Mouse (Mus musculus) embryonic facial prominence, embryonic 15.5 days (tissue): Measurements from ENCODE around the gene Rspo1. TPM values are rescaled to one million over a fixed set of nuclear protein-coding genes. Genes with fewer than 3 reads are reported as not detected.

ENCODE experiments used
- ATAC-seq: fragments of 200-750 bp; cut with Nextera tagmentation; 2 replicates; pipeline ENCODE4 v1.8.0; 2017; ENCODE audit warnings: low read depth, moderate TSS enrichment; ENCODE audit not compliant: insufficient number of reproducible peaks, low FRiP score, low TSS enrichment
- H3K27ac ChIP-seq: fragments of 300-500 bp; sonication (generic); replicated peaks from 2 replicates; pipeline ENCODE4 v1.5.1; 2015; ENCODE audit warnings: mild to moderate bottlenecking, inconsistent platforms
- H3K27me3 ChIP-seq: fragments of 300-500 bp; sonication (generic); 2 replicates; pipeline ENCODE4 v1.6.1; 2015; ENCODE audit warnings: inconsistent platforms
- H3K36me3 ChIP-seq: fragments of 300-500 bp; sonication (generic); 2 replicates; pipeline ENCODE4 v1.6.1; 2015; ENCODE audit warnings: mild to moderate bottlenecking, inconsistent platforms
- H3K4me1 ChIP-seq: fragments of 300-500 bp; sonication (generic); 2 replicates; pipeline ENCODE4 v1.6.1; 2015; ENCODE audit warnings: inconsistent platforms
- H3K4me2 ChIP-seq: fragments of 300-500 bp; sonication (generic); replicated peaks from 2 replicates; pipeline ENCODE4 v1.6.1; 2015; ENCODE audit warnings: mild to moderate bottlenecking, inconsistent platforms
- H3K4me3 ChIP-seq: fragments of 300-500 bp; sonication (generic); replicated peaks from 2 replicates; pipeline ENCODE4 v1.5.1; 2015; ENCODE audit warnings: mild to moderate bottlenecking, inconsistent platforms
- H3K9ac ChIP-seq: fragments of 300-500 bp; sonication (generic); 2 replicates; pipeline ENCODE4 v1.6.1; 2015; ENCODE audit warnings: inconsistent platforms
- H3K9me3 ChIP-seq: fragments of 300-500 bp; sonication (generic); replicated peaks from 2 replicates; pipeline ENCODE4 v1.6.1; 2016; ENCODE audit warnings: inconsistent platforms
- WGBS: fragments of 180-500 bp; shearing (Covaris S2); methylation state at CpG from one replicate; pipeline ENCODE4 v1.1.7; 2015; 5-methylcytosine and 5-hydroxymethylcytosine counted together
- polyA plus RNA-seq: library from polyadenylated mRNA; unstranded; fragments of >200 nt; fragmentation: Nextera tagmentation; extraction: Ambion mirVana; gene quantifications from 2 replicates; pipeline ENCODE4 v1.2.1, GENCODE M21; 2015

The Rspo1 gene
- polyA plus RNA-seq, 1 experiment from 2014 or later, result 23.5 TPM

- Histone ChIP-seq H3K27ac (no peak overlapping the region), H3K4me2 (no peak overlapping the region), H3K4me3 (no peak overlapping the region), H3K9me3 (no peaks in the 10 kb centered on the region), H3K4me1 (no peaks in the 10 kb centered on the region), H3K9ac (no peak overlapping the region), H3K36me3 (no peaks in the 10 kb centered on the region), H3K27me3 (peaks cover 1% of the 10 kb centered on the region)
- ATAC-seq, result no peak
- 90% methylated on average over 3 of the region's 3 CpGs for WGBS
Measured at GRCm38 (mm10) chr4:124999548-124999947, 13.3 kb downstream of the Rspo1 start.

GRCm38 (mm10) chr4:125002978-125003377, 16.7 kb downstream of the Rspo1 start:
- H3K4me1 ChIP-seq, result peaks cover 8% of the 10 kb centered on the region
- H3K27ac ChIP-seq, result no peak overlapping the region
- peaks cover 35% of the 10 kb centered on the region for H3K27me3 ChIP-seq
- H3K4me2 ChIP-seq, result no peak overlapping the region
- no peak overlapping the region for H3K9ac ChIP-seq
- 71% methylated on average over 8 of the region's 8 CpGs for WGBS
- no peak for ATAC-seq
- H3K4me3 ChIP-seq, result no peak overlapping the region
- no peaks in the 10 kb centered on the region for H3K9me3 ChIP-seq
- H3K36me3 ChIP-seq, result no peaks in the 10 kb centered on the region

- no peak for ATAC-seq
- no peaks in the 10 kb centered on the region for H3K36me3 ChIP-seq
- no peak overlapping the region for H3K27ac ChIP-seq
- no peak overlapping the region for H3K4me2 ChIP-seq
- peaks cover 50% of the 10 kb centered on the region for H3K27me3 ChIP-seq
- whole genome bisulfite sequencing, result 57% methylated on average over 12 of the region's 12 CpGs
- H3K9me3 ChIP-seq, result no peaks in the 10 kb centered on the region
- peaks cover 11% of the 10 kb centered on the region for H3K4me1 ChIP-seq
- H3K4me3 ChIP-seq, result no peak overlapping the region
- H3K9ac ChIP-seq, result no peak overlapping the region
Measured at GRCm38 (mm10) chr4:125004886-125005285, 18.7 kb downstream of the Rspo1 start.

- Histone ChIP-seq H3K4me3 (no peak overlapping the region), H3K9me3 (no peaks in the 10 kb centered on the region), H3K36me3 (no peaks in the 10 kb centered on the region), H3K27ac (no peak overlapping the region), H3K9ac (no peak overlapping the region), H3K27me3 (peaks cover 55% of the 10 kb centered on the region), H3K4me2 (no peak overlapping the region), H3K4me1 (peaks cover 11% of the 10 kb centered on the region)
- WGBS, result 42% methylated on average over 15 of the region's 15 CpGs
- ATAC-seq, result no peak
Measured at GRCm38 (mm10) chr4:125007460-125007859, 21.2 kb downstream of the Rspo1 start.

GRCm38 (mm10) chr4:125008220-125008619, 22.0 kb downstream of the Rspo1 start:
- Histone ChIP-seq H3K9ac (no peak overlapping the region), H3K4me3 (no peak overlapping the region), H3K27me3 (peaks cover 61% of the 10 kb centered on the region), H3K36me3 (no peaks in the 10 kb centered on the region), H3K9me3 (no peaks in the 10 kb centered on the region), H3K4me1 (peaks cover 11% of the 10 kb centered on the region), H3K27ac (no peak overlapping the region), H3K4me2 (no peak overlapping the region)
- ATAC-seq, result no peak
- WGBS, result 63% methylated on average over 6 of the region's 6 CpGs

- H3K4me1 ChIP-seq, result peaks cover 11% of the 10 kb centered on the region
- H3K4me2 ChIP-seq, result no peak overlapping the region
- H3K4me3 ChIP-seq, result no peak overlapping the region
- no peak overlapping the region for H3K27ac ChIP-seq
- no peaks in the 10 kb centered on the region for H3K9me3 ChIP-seq
- no peak for ATAC-seq
- no peak overlapping the region for H3K9ac ChIP-seq
- H3K27me3 ChIP-seq, result peaks cover 61% of the 10 kb centered on the region
- 44% methylated on average over 8 of the region's 8 CpGs for WGBS
- no peaks in the 10 kb centered on the region for H3K36me3 ChIP-seq
Measured at GRCm38 (mm10) chr4:125008712-125009111, 22.5 kb downstream of the Rspo1 start.

- Histone ChIP-seq H3K27me3 (peaks cover 16% of the 10 kb centered on the region), H3K9me3 (no peaks in the 10 kb centered on the region), H3K4me2 (no peak within 1 kb of the TSS), H3K4me1 (peaks cover 16% of the 10 kb centered on the region; the same call in 1 of the 2 replicates), H3K9ac (no peak within 1 kb of the TSS), H3K27ac (no peak within 1 kb of the TSS), H3K36me3 (no peaks in the 10 kb centered on the region), H3K4me3 (no peak within 1 kb of the TSS)
- 65% methylated on average over 10 of the region's 10 CpGs for WGBS
- ATAC-seq, result no peak
Measured at GRCm38 (mm10) chr4:125015806-125016635, 29.8 kb downstream of the Rspo1 start, which contains the start of gene Gnl2. TSS of gene Gnl2 (plus strand) at chr4:125016585.

GRCm38 (mm10) chr4:125017431-125017830, 31.2 kb downstream of the Rspo1 start:
- peaks cover 13% of the 10 kb centered on the region for H3K27me3 ChIP-seq
- H3K4me2 ChIP-seq, result no peak overlapping the region
- peaks cover 20% of the 10 kb centered on the region; the same call in 1 of the 2 replicates for H3K4me1 ChIP-seq
- no peak overlapping the region for H3K27ac ChIP-seq
- WGBS, result 50% methylated on average over 11 of the region's 11 CpGs
- H3K36me3 ChIP-seq, result no peaks in the 10 kb centered on the region
- no peak for ATAC-seq
- no peak overlapping the region for H3K9ac ChIP-seq
- no peaks in the 10 kb centered on the region for H3K9me3 ChIP-seq
- H3K4me3 ChIP-seq, result no peak overlapping the region

GRCm38 (mm10) chr4:125020780-125021538, 34.7 kb downstream of the Rspo1 start:
- peak; percentile 69; the same call in 1 of the 2 replicates for ATAC-seq
- WGBS, result 18% methylated on average over 11 of the region's 11 CpGs
- H3K27me3 ChIP-seq, result peaks cover 22% of the 10 kb centered on the region
- peaks cover 16% of the 10 kb centered on the region; the same call in 1 of the 2 replicates for H3K4me1 ChIP-seq
- 0 out of 2 replicates have a peak overlapping the region, but pooled peaks have one; percentile 39 for H3K27ac ChIP-seq
- no peaks in the 10 kb centered on the region for H3K9me3 ChIP-seq
- no peak overlapping the region for H3K4me2 ChIP-seq
- no peaks in the 10 kb centered on the region for H3K36me3 ChIP-seq
- H3K9ac ChIP-seq, result no peak overlapping the region
- no peak overlapping the region for H3K4me3 ChIP-seq

- Histone ChIP-seq H3K4me3 (peak overlapping the region; percentile 80), H3K36me3 (peaks cover 5% of the 10 kb centered on the region; the same call in 1 of the 2 replicates), H3K9me3 (no peaks in the 10 kb centered on the region), H3K4me2 (peak overlapping the region; percentile 79), H3K27ac (no peak overlapping the region), H3K4me1 (peaks cover 26% of the 10 kb centered on the region), H3K27me3 (peaks cover 13% of the 10 kb centered on the region), H3K9ac (peak overlapping the region; percentile 73)
- under 1% methylated on average over 50 of the region's 50 CpGs for WGBS
- peak; percentile 91 for ATAC-seq
Measured at GRCm38 (mm10) chr4:125029891-125030614, 43.8 kb downstream of the Rspo1 start.

GRCm38 (mm10) chr4:125034341-125034740, 48.1 kb downstream of the Rspo1 start:
- ATAC-seq, result no peak

More at GRCm38 (mm10) chr4:125034341-125034740, 48.1 kb downstream of the Rspo1 start:
- peaks cover 26% of the 10 kb centered on the region for H3K4me1 ChIP-seq
- peaks cover 20% of the 10 kb centered on the region for H3K36me3 ChIP-seq
- H3K4me2 ChIP-seq, result no peak overlapping the region
- H3K9me3 ChIP-seq, result no peaks in the 10 kb centered on the region
- no peaks in the 10 kb centered on the region for H3K27me3 ChIP-seq
- H3K4me3 ChIP-seq, result no peak overlapping the region
- H3K27ac ChIP-seq, result no peak overlapping the region; the same call in 1 of the 2 replicates
- no peak overlapping the region for H3K9ac ChIP-seq
- WGBS, result 62% methylated on average over 4 of the region's 4 CpGs
